Mouse (Mus musculus) MEL (cell line): ENCODE results near the gene Mov10l1.

ENCODE experiments used
- BHLHE40 ChIP-seq: IDR thresholded peaks from 2 replicates; pipeline ENCODE4 v1.6.1; 2012; ENCODE audit warnings: low read depth, mild to moderate bottlenecking, inconsistent platforms, low read length, improper control_type of control experiment, borderline replicate concordance
- CHD2 ChIP-seq: IDR thresholded peaks from 2 replicates; pipeline ENCODE4 v1.6.1; 2011; ENCODE audit warnings: low read length, improper control_type of control experiment
- CTCF ChIP-seq, 3 experiments: IDR thresholded peaks in 2 of 3; conservative IDR thresholded peaks in 1 of 3; 2 replicates each; pipeline ENCODE4 v1.5.1; 2011 to 2012; ENCODE audit warnings: low read length in 3 of 3, low read depth in 2 of 3, mild to moderate bottlenecking in 2 of 3, improper control_type of control experiment in 1 of 3, inconsistent platforms in 1 of 3, mixed read lengths in 1 of 3, moderate library complexity in 1 of 3; ENCODE audit not compliant: control insufficient read depth in 1 of 3, insufficient read depth in 1 of 3, poor library complexity in 1 of 3, severe bottlenecking in 1 of 3
- E2F4 ChIP-seq: IDR thresholded peaks from 2 replicates; pipeline ENCODE4 v1.6.1; 2011; ENCODE audit warnings: low read depth, low read length, improper control_type of control experiment, borderline replicate concordance
- EP300 ChIP-seq, 2 experiments: IDR thresholded peaks; 2 replicates each; pipeline ENCODE4 v1.6.1; 2011; ENCODE audit warnings: improper control_type of control experiment in 2 of 2, low read length in 2 of 2, low read depth in 1 of 2, mild to moderate bottlenecking in 1 of 2
- ETS1 ChIP-seq: IDR thresholded peaks from 2 replicates; pipeline ENCODE4 v1.6.1; 2012; ENCODE audit warnings: low read depth, mild to moderate bottlenecking, inconsistent platforms, low read length, improper control_type of control experiment, moderate library complexity
- KAT2A ChIP-seq: conservative IDR thresholded peaks from 2 replicates; pipeline ENCODE4 v1.6.1; 2012; ENCODE audit warnings: low read depth, low read length, improper control_type of control experiment, inconsistent platforms
- MAFK ChIP-seq: IDR thresholded peaks from 2 replicates; pipeline ENCODE4 v1.6.1; 2011; ENCODE audit warnings: low read depth, mild to moderate bottlenecking, low read length, improper control_type of control experiment, borderline replicate concordance
- MAZ ChIP-seq: IDR thresholded peaks from 2 replicates; pipeline ENCODE4 v1.6.1; 2012; ENCODE audit warnings: low read depth, mild to moderate bottlenecking, inconsistent platforms, low read length, improper control_type of control experiment
- MXI1 ChIP-seq: IDR thresholded peaks from 2 replicates; pipeline ENCODE4 v1.6.1; 2011; ENCODE audit warnings: mild to moderate bottlenecking, low read depth, low read length, improper control_type of control experiment
- TAL1 ChIP-seq: IDR thresholded peaks from 2 replicates; pipeline ENCODE4 v1.6.1; 2012; ENCODE audit warnings: mild to moderate bottlenecking, inconsistent platforms, low read length, moderate library complexity, mixed read lengths
- TCF12 ChIP-seq: IDR thresholded peaks from 2 replicates; pipeline ENCODE4 v1.6.1; 2014; ENCODE audit warnings: low read depth, mild to moderate bottlenecking, inconsistent platforms, low read length, improper control_type of control experiment, moderate library complexity
- UBTF ChIP-seq: IDR thresholded peaks from 2 replicates; pipeline ENCODE4 v1.6.1; 2012; ENCODE audit warnings: low read depth, mild to moderate bottlenecking, inconsistent platforms, low read length, improper control_type of control experiment, moderate library complexity, borderline replicate concordance; ENCODE audit not compliant: insufficient read depth

GRCm38 (mm10) chr15:88979138-88979446, 3.6 kb upstream of the Mov10l1 start:
- TF ChIP-seq CTCF (IDR thresholded peaks at IDR 0.05 in 2 of 3, conservative IDR thresholded peaks at IDR 0.05 in 1 of 3; ENCODE audit: control insufficient read depth in 1 of 3, insufficient read depth in 1 of 3, low read depth in 2 of 3, low read length in 3 of 3, poor library complexity in 1 of 3, severe bottlenecking in 1 of 3): no peak
- TF ChIP-seq CHD2: no peak
- no peak for TF ChIP-seq EP300 (IDR thresholded peaks at IDR 0.05; ENCODE audit: low read depth in 1 of 2, low read length in 2 of 2)
- no peak for TF ChIP-seq ETS1
- no peak for TF ChIP-seq KAT2A
- no peak for TF ChIP-seq UBTF
- TF ChIP-seq E2F4: no peak
- no peak for TF ChIP-seq TAL1
- TF ChIP-seq MAFK: no peak
- no peak for TF ChIP-seq MXI1
- no peak for TF ChIP-seq TCF12
- no peak for TF ChIP-seq MAZ
- TF ChIP-seq BHLHE40: no peak
